Mouse (Mus musculus): ENCODE measurements around the gene Olfr67. TPM values are rescaled to one million over a fixed set of nuclear protein-coding genes. Genes with fewer than 3 reads are reported as not detected.
A peak's percentile ranks its signal among the peaks of the same experiment; 100 is the strongest.
"Not testable (repeated sequence)": the region's sequence is repeated elsewhere in the genome, so short reads cannot be mapped to it uniquely, and the experiment has no call there.

Gene Olfr67
- total RNA-seq, 1 experiment from 2014 or later = not detected

GRCm38 (mm10) chr7:103806856-103807255, 15.2 kb upstream of the Olfr67 start:
- ATAC-seq (replicated peaks in 1 of 2; ENCODE audit: insufficient read depth in 1 of 2, low FRiP score in 2 of 2, low TSS enrichment in 1 of 2, low read depth in 1 of 2, poor library complexity in 2 of 2, severe bottlenecking in 2 of 2) = peak; percentile 50 to 62; a peak in 3 of 4 replicates

- ATAC-seq (replicated peaks in 1 of 2; ENCODE audit: insufficient read depth in 1 of 2, low FRiP score in 2 of 2, low TSS enrichment in 1 of 2, low read depth in 1 of 2, poor library complexity in 2 of 2, severe bottlenecking in 2 of 2) = peak; percentile 62 to 76
Observed at GRCm38 (mm10) chr7:103792669-103793388, 1.2 kb upstream of the Olfr67 start.

DNA sequence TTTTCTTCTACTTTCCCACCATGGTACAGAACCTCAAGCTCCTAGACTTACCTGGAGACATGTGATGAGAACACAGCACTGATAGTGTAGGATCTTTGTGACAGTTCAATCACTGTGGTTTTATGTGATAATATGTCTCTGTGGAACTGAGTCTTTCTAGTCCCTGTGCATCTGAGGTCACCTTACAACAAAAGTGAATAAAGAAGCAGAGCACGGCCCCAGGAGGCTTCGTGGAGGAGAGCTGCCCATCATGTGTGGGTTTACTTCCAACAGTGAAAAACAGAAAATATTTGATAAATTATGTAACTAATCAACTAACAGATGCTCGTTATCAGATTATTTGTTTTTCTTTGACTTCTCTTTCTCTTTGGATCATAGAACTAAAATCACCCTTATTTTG, 12.0 kb downstream of the Olfr67 start, which contains the start of gene Olfr68:
Olfr68 (minus strand) TSS at position 101 of the 400 bp plus-strand sequence.
- ATAC-seq (replicated peaks in 1 of 2; ENCODE audit: insufficient read depth in 1 of 2, low FRiP score in 2 of 2, low TSS enrichment in 1 of 2, low read depth in 1 of 2, poor library complexity in 2 of 2, severe bottlenecking in 2 of 2) = no peak

DNA sequence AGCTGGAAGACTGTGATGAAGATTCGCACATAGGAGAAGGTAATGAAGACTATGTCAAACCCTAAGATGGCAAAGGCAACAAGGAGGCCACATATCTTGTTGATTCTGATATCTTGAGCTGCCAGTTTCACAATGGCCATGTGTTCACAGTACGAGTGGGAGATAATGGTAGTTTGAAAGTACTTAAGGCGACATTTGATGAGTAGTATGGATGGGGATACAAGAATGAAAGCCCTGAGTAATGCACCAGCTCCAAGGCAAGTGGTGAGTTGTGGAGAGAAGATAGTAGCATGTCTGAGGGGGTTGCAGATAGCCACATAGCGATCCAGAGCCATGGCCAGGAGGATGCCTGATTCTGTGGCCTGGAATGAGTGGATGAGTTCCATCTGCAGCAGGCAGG, 14.0 kb downstream of the Olfr67 start:
- ATAC-seq (replicated peaks in 1 of 2; ENCODE audit: insufficient read depth in 1 of 2, low FRiP score in 2 of 2, low TSS enrichment in 1 of 2, low read depth in 1 of 2, poor library complexity in 2 of 2, severe bottlenecking in 2 of 2) = 0 out of 4 replicates have a peak, but pooled peaks of 1 of the 2 experiments have one; percentile 21

DNA sequence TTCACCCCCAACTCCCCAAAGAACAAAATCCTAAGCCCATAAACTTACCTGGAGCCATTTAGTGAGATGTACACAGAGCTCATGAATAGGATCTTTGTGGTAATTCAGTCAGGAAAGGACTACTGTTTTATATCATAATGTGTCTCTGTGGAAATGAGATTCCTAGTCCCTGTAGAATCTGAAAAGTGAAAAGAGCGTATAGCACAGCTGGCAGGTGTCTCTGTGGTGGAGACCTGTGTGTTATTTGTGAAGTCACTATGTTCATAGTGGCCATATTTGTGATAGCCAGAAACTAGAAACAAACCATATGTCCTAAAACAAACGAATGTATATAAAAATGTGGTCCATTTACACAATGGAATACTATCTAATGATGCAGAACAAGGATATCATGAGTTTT, 20.1 kb downstream of the Olfr67 start, which contains the start of gene Olfr69:
Olfr69 (minus strand) TSS at position 101 of the 400 bp plus-strand sequence.
- ATAC-seq (replicated peaks in 1 of 2; ENCODE audit: insufficient read depth in 1 of 2, low FRiP score in 2 of 2, low TSS enrichment in 1 of 2, low read depth in 1 of 2, poor library complexity in 2 of 2, severe bottlenecking in 2 of 2) = no peak

DNA sequence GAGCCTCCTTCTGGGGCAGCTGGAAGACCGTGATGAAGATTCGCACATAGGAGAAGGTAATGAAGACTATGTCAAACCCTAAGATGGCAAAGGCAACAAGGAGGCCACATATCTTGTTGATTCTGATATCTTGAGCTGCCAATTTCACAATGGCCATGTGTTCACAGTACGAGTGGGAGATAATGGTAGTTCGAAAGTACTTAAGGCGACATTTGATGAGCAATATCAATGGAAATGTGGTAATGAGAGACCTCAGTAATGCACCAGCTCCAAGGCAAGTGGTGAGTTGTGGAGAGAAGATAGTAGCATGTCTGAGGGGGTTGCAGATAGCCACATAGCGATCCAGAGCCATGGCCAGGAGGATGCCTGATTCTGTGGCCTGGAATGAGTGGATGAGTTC, 23.9 kb downstream of the Olfr67 start:
- not testable (repeated sequence) for ATAC-seq (replicated peaks in 1 of 2; ENCODE audit: insufficient read depth in 1 of 2, low FRiP score in 2 of 2, low TSS enrichment in 1 of 2, low read depth in 1 of 2, poor library complexity in 2 of 2, severe bottlenecking in 2 of 2)

DNA sequence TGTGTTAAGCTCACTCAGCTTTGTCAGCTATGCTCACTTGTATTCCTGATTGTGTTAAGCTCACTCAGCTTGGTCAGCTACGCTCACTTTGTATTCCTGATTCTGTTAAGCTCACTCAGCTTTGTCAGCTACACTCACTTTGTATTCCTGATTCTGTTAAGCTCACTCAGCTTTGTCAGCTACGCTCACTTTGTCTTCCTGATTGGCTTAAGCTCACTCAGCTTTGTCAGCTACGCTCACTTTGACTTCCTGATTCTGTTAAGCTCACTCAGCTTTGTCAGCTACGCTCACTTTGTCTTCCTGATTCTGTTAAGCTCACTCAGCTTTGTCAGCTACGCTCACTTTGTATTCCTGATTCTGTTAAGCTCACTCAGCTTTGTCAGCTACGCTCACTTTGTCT, 29.4 kb downstream of the Olfr67 start:
- not testable (repeated sequence) for ATAC-seq (replicated peaks in 1 of 2; ENCODE audit: insufficient read depth in 1 of 2, low FRiP score in 2 of 2, low TSS enrichment in 1 of 2, low read depth in 1 of 2, poor library complexity in 2 of 2, severe bottlenecking in 2 of 2)

GRCm38 (mm10) chr7:103757233-103757632, 34.4 kb downstream of the Olfr67 start, which contains the start of gene Olfr630:
TSS of gene Olfr630 (minus strand) at chr7:103757333.
- no peak for ATAC-seq (replicated peaks in 1 of 2; ENCODE audit: insufficient read depth in 1 of 2, low FRiP score in 2 of 2, low TSS enrichment in 1 of 2, low read depth in 1 of 2, poor library complexity in 2 of 2, severe bottlenecking in 2 of 2)

- no peak for ATAC-seq (replicated peaks in 1 of 2; ENCODE audit: insufficient read depth in 1 of 2, low FRiP score in 2 of 2, low TSS enrichment in 1 of 2, low read depth in 1 of 2, poor library complexity in 2 of 2, severe bottlenecking in 2 of 2)
Observed at GRCm38 (mm10) chr7:103744843-103745242, 46.8 kb downstream of the Olfr67 start, which contains the start of gene Olfr629. TSS of gene Olfr629 (minus strand) at chr7:103744943.

Other genes starting within 250 kb of the Olfr67 start
- not detected in 2 replicates for gene Olfr612, start 249.1 kb downstream of the Olfr67 start, total RNA-seq (2017)
- gene Olfr613, start 243.7 kb downstream of the Olfr67 start, total RNA-seq (2017) = not detected in 2 replicates
- gene Olfr615, start 235.7 kb downstream of the Olfr67 start, total RNA-seq (2017) = not detected in 2 replicates
- gene Olfr616, start 222.7 kb downstream of the Olfr67 start, total RNA-seq (2017) = not detected in 2 replicates
- not detected in 2 replicates for gene Olfr617, start 218.8 kb downstream of the Olfr67 start, total RNA-seq (2017)
- not detected in 2 replicates for gene Olfr618, start 201.7 kb downstream of the Olfr67 start, total RNA-seq (2017)
- not detected in 2 replicates for gene Olfr619, start 191.2 kb downstream of the Olfr67 start, total RNA-seq (2017)
- not detected in 2 replicates for gene Olfr620, start 179.3 kb downstream of the Olfr67 start, total RNA-seq (2017)
- not detected in 2 replicates for gene Olfr622, start 149.1 kb downstream of the Olfr67 start, total RNA-seq (2017)
- gene Olfr623, start 128.1 kb downstream of the Olfr67 start, total RNA-seq (2017) = not detected in 2 replicates
- not detected in 2 replicates for gene Olfr624, start 120.6 kb downstream of the Olfr67 start, total RNA-seq (2017)
- gene Olfr625-ps1, start 109.1 kb downstream of the Olfr67 start, total RNA-seq (2017) = not detected in 2 replicates
- gene Olfr243, start 77.2 kb downstream of the Olfr67 start, total RNA-seq (2017) = not detected in 2 replicates
- gene Olfr628, start 61.4 kb downstream of the Olfr67 start, total RNA-seq (2017) = not detected in 2 replicates
- gene Olfr629, start 46.9 kb downstream of the Olfr67 start, total RNA-seq (2017) = not detected in 2 replicates
- not detected in 2 replicates for gene Olfr630, start 34.5 kb downstream of the Olfr67 start, total RNA-seq (2017)
- gene Olfr69, start 20.2 kb downstream of the Olfr67 start, total RNA-seq (2017) = not detected in 2 replicates
- gene Olfr68, start 12.1 kb downstream of the Olfr67 start, total RNA-seq (2017) = 0.88 TPM in 1 of 2 replicates, not detected in the other
- gene Hbb-bt, start 22.2 kb upstream of the Olfr67 start, total RNA-seq (2017) = 14.9 and 19.7 TPM in 2 replicates
- 47.4 and 80.7 TPM in 2 replicates for gene Hbb-bs, start 36.3 kb upstream of the Olfr67 start, total RNA-seq (2017)
- gene Hbb-bh2, start 48.7 kb upstream of the Olfr67 start, total RNA-seq (2017) = not detected in 2 replicates
- gene Hbb-bh1, start 51.3 kb upstream of the Olfr67 start, total RNA-seq (2017) = not detected in 2 replicates
- not detected in 2 replicates for gene Hbb-y, start 61.4 kb upstream of the Olfr67 start, total RNA-seq (2017)
- gene Olfr66, start 94.4 kb upstream of the Olfr67 start, total RNA-seq (2017) = not detected in 2 replicates
- not detected in 2 replicates for gene Olfr64, start 102.7 kb upstream of the Olfr67 start, total RNA-seq (2017)
- not detected in 2 replicates for gene Olfr65, start 111.7 kb upstream of the Olfr67 start, total RNA-seq (2017)
- gene Olfr631, start 137.0 kb upstream of the Olfr67 start, total RNA-seq (2017) = not detected in 2 replicates
- gene Olfr632, start 142.5 kb upstream of the Olfr67 start, total RNA-seq (2017) = 1.6 TPM in 1 of 2 replicates, not detected in the other
- not detected in 2 replicates for gene Olfr633, start 152.6 kb upstream of the Olfr67 start, total RNA-seq (2017)
- gene Olfr635, start 179.3 kb upstream of the Olfr67 start, total RNA-seq (2017) = not detected in 2 replicates
- gene Olfr638, start 206.9 kb upstream of the Olfr67 start, total RNA-seq (2017) = not detected in 2 replicates
- 0.13 TPM in 1 of 2 replicates, not detected in the other for gene Olfr639, start 225.5 kb upstream of the Olfr67 start, total RNA-seq (2017)
- gene Olfr640, start 233.8 kb upstream of the Olfr67 start, total RNA-seq (2017) = not detected in 2 replicates
- not detected in 2 replicates for gene Olfr641, start 243.6 kb upstream of the Olfr67 start, total RNA-seq (2017)

Data from hematopoietic stem cell, adult 5-6 weeks (primary cell).